ENCODE assay signal across 8 mouse cellular contexts in the genomic region with DNA sequence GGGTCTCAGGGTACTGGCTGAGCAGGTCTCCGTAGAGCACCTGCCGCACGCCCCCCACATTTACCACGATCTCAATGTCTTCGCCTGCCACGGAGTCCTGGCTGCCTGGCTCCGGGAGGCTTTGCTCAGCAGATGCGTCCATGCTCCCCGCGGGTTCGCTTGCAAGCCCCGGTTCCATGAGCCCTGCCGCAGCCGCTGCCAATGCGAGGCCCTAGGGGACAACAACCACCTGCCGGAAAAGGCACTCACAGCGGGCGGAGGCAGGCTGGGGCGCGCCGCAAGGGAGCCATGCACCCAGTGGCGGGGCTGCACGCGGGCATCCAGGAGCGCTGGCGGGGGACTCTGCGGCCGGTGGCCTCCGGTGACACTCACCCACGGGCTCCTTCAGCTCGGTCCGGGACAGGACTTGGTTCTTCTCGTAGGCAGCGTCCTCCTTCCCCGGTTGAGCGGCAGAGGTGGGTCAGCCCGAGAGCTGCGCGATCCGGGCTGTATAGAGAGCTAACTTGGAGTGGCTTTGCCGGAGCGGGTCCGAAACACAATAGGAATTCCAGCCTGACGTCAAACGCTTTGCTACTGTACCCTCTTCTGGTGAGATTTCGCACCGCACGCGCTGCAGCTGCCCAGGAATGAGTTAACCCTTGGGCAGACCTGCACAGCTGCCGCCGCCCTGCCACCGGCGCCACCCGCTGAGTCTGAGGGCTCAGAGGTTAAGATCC. TPM values are rescaled to one million over a fixed set of nuclear protein-coding genes. Genes with fewer than 3 reads are reported as not detected.
DNase-seq lines count a peak whose midpoint lies in the region; ATAC-seq and TF ChIP-seq lines count a peak whose summit lies in the region.

No protein-coding gene starts in this region.

- no peak overlapping the region for H3K9ac ChIP-seq in liver, embryonic 15.5 days
- H3K9ac ChIP-seq in neural tube, embryonic 14.5 days (replicated peaks; ENCODE audit: low read depth, low read length) = peak overlapping the region; percentile 76

- TF ChIP-seq CTCF in thymus, adult 2 months (IDR thresholded peaks at IDR 0.05; ENCODE audit: borderline replicate concordance, control insufficient read depth, extremely low read depth, insufficient read depth, low read length, poor library complexity) = no peak

- no peaks in the 10 kb centered on the region for H3K4me1 ChIP-seq in thymus, adult 2 months (replicated peaks; ENCODE audit: control insufficient read depth, insufficient read depth, low read length)
- H3K4me1 ChIP-seq in liver, embryonic 15.5 days (replicated peaks) = no peaks in the 10 kb centered on the region
- no peaks in the 10 kb centered on the region for H3K4me1 ChIP-seq in neural tube, embryonic 14.5 days (ENCODE audit: control insufficient read depth, insufficient read depth, low read length)

- TF ChIP-seq POLR2A in thymus, adult 2 months (IDR thresholded peaks at IDR 0.05; ENCODE audit: control insufficient read depth, extremely low read depth, insufficient read depth, low read length, poor library complexity) = no peak

- H3K9me3 ChIP-seq in liver, embryonic 15.5 days (replicated peaks) = no peaks in the 10 kb centered on the region
- H3K9me3 ChIP-seq in neural tube, embryonic 14.5 days (ENCODE audit: control insufficient read depth, low read length) = no peaks in the 10 kb centered on the region

- ATAC-seq in liver, embryonic 15.5 days (ENCODE audit: insufficient read depth) = no peak
- ATAC-seq in neural tube, embryonic 14.5 days (ENCODE audit: low read depth) = peak; percentile 91
- no peak for ATAC-seq in monocyte, adult 5-6 weeks (replicated peaks; ENCODE audit: insufficient number of reproducible peaks, low FRiP score, low TSS enrichment, poor library complexity, severe bottlenecking)

- H3K4me2 ChIP-seq in liver, embryonic 15.5 days = peak overlapping the region; percentile 38
- peak overlapping the region; percentile 93 for H3K4me2 ChIP-seq in neural tube, embryonic 14.5 days (ENCODE audit: low read depth, low read length)

- no peaks in the 10 kb centered on the region; the same call in 1 of the 2 replicates for H3K27me3 ChIP-seq in thymus, adult 2 months (ENCODE audit: control insufficient read depth, insufficient read depth, low read length)
- H3K27me3 ChIP-seq in liver, embryonic 15.5 days = peaks cover 36% of the 10 kb centered on the region
- peaks cover 7% of the 10 kb centered on the region for H3K27me3 ChIP-seq in neural tube, embryonic 14.5 days (ENCODE audit: control insufficient read depth, insufficient read depth, low read length)

- 5% methylated on average over 54 of the region's 54 CpGs for WGBS in thymus, adult 2 months
- 2% methylated on average over 54 of the region's 54 CpGs for WGBS in liver, embryonic 15.5 days (ENCODE audit: insufficient replicate concordance)
- WGBS in neural tube, embryonic 14.5 days = under 1% methylated on average over 54 of the region's 54 CpGs

- no peak overlapping the region for H3K27ac ChIP-seq in thymus, adult 2 months (ENCODE audit: control insufficient read depth, insufficient read depth, low read length)
- no peak overlapping the region for H3K27ac ChIP-seq in liver, embryonic 15.5 days (replicated peaks)
- H3K27ac ChIP-seq in neural tube, embryonic 14.5 days (ENCODE audit: low read depth, low read length) = peak overlapping the region; percentile 62; the same call in 1 of the 2 replicates

- DNase-seq in thymus, adult 2 months = peak; percentile 10
- DNase-seq in thymus, adult 18-20 months = no peak
- DNase-seq in embryo, embryonic 9.5 days (ENCODE audit: extremely low spot score) = peak; percentile 75
- DNase-seq in heart, postnatal 4 days = peak; percentile 43
- DNase-seq in kidney, postnatal 4 days = peak; percentile 74 to 82

- no peaks in the 10 kb centered on the region for H3K36me3 ChIP-seq in thymus, adult 2 months (ENCODE audit: control insufficient read depth, insufficient read depth, low read length)
- H3K36me3 ChIP-seq in liver, embryonic 15.5 days (replicated peaks) = no peaks in the 10 kb centered on the region
- no peaks in the 10 kb centered on the region for H3K36me3 ChIP-seq in neural tube, embryonic 14.5 days (ENCODE audit: control insufficient read depth, insufficient read depth, low read length)

- no peak overlapping the region for H3K4me3 ChIP-seq in thymus, adult 2 months (ENCODE audit: control insufficient read depth, insufficient read depth, low read length)
- H3K4me3 ChIP-seq in liver, embryonic 15.5 days (replicated peaks) = no peak overlapping the region
- H3K4me3 ChIP-seq in neural tube, embryonic 14.5 days (ENCODE audit: low read depth, low read length) = peak overlapping the region; percentile 59

RNA-seq across cellular contexts. Expression of a gene that starts 0.5 kb away (rescaled TPM):
- 0.17 and 0.75 TPM in 2 replicates for polyA plus RNA-seq in thymus, adult 2 months (2012; rRNA removed)
- total RNA-seq in heart, postnatal 4 days (2021) = under 1 TPM; 0.33 to 0.47 TPM
- polyA plus RNA-seq in liver, embryonic 15.5 days (2015; fragmentation: Nextera tagmentation; extraction: Ambion mirVana) = 0.21 and 0.29 TPM in 2 replicates
- 2.1 and 2.8 TPM in 2 replicates for polyA plus RNA-seq in neural tube, embryonic 14.5 days (2014; fragmentation: Nextera tagmentation; extraction: Ambion mirVana)
- not detected in 3 replicates for total RNA-seq in monocyte, adult 5-6 weeks (2017)

Comparison
In these comparisons a context has a peak if more than half of its experiments do, and no peak if none do; other contexts are left out.
1. DNase-seq: peak in thymus, adult 2 months (single experiment), embryo, embryonic 9.5 days (single experiment), heart, postnatal 4 days (single experiment) and kidney, postnatal 4 days (2 of 2); none in thymus, adult 18-20 months (0 of 2).